Mouse (Mus musculus): ENCODE data around the gene Tmcc2. TPM values are rescaled to one million over a fixed set of nuclear protein-coding genes. Genes with fewer than 3 reads are reported as not detected.

Gene Tmcc2
- polyA plus RNA-seq, 2 experiments: 9.1 to 18.0 TPM

DNA sequence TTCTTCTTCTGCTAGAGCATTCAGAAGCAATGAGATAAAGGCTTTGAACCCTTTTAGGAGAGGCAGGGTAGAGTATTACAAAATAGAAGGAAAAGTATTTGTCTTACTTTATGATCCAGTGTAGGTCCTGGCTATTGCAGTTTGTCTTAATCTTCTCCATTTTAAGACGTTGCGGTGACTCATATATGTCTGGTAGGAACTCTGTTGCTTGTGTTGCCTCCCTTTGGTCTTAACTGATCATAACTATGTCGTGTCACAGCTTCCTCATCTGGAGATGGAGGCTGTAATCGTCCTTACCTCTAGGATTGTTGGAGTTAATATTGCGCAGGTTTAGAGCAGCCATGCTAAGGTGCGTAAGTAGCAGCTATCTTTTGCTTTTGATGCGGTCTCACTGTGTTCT lies 29.6 kb upstream of the Tmcc2 start:
- H3K36me3 ChIP-seq (ENCODE audit: control insufficient read depth, insufficient read depth, low read length): 0 out of 2 replicates have a peak, but pooled peaks cover 3% of the 10 kb centered on the region
- H3K4me2 ChIP-seq (replicated peaks; ENCODE audit: low read depth, low read length, severe bottlenecking): no peak overlapping the region
- no peaks in the 10 kb centered on the region for H3K9me3 ChIP-seq (ENCODE audit: control insufficient read depth, low read length)
- ATAC-seq (ENCODE audit: low FRiP score, low read depth) (no peak), DNase-seq (ENCODE audit: low spot score) (no peak)
- peaks cover 18% of the 10 kb centered on the region for H3K4me1 ChIP-seq (ENCODE audit: control insufficient read depth, insufficient read depth, low read length)
- no peaks in the 10 kb centered on the region for H3K27me3 ChIP-seq (ENCODE audit: control insufficient read depth, insufficient read depth, low read length)
- 85% methylated on average over 7 of the region's 7 CpGs for WGBS
- H3K27ac ChIP-seq (replicated peaks; ENCODE audit: low read depth, low read length): no peak overlapping the region
- no peak overlapping the region for H3K4me3 ChIP-seq (replicated peaks; ENCODE audit: low read length)
- no peak for TF ChIP-seq POLR2A (IDR thresholded peaks at IDR 0.05; ENCODE audit: borderline replicate concordance, extremely low read depth, insufficient read depth, insufficient read length)
- no peak overlapping the region for H3K9ac ChIP-seq (ENCODE audit: low read depth, low read length, severe bottlenecking)

DNA sequence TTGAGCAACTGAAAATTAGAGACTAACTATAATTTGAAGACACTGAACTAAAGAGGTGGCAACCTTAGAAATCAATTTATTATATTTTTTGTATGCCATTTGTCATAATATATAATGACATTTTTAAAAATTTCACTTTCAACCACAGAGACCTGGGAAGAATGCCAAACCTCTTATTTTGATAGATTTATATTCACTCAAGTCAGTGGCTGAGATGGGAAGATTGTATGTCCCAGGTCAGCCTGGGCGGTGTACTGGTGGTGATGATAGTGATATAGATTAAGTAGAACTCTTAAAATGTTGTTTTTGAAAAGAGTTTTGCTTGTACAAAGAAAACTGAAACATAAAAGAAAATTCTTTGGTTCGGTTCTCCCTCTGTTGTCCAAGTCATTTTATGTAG lies 29.1 kb upstream of the Tmcc2 start:
- Histone ChIP-seq H3K4me1 (ENCODE audit: control insufficient read depth, insufficient read depth, low read length) (peaks cover 18% of the 10 kb centered on the region), H3K4me3 (replicated peaks; ENCODE audit: low read length) (no peak overlapping the region), H3K27me3 (ENCODE audit: control insufficient read depth, insufficient read depth, low read length) (no peaks in the 10 kb centered on the region), H3K36me3 (ENCODE audit: control insufficient read depth, insufficient read depth, low read length) (0 out of 2 replicates have a peak, but pooled peaks cover 3% of the 10 kb centered on the region), H3K9ac (ENCODE audit: low read depth, low read length, severe bottlenecking) (no peak overlapping the region), H3K27ac (replicated peaks; ENCODE audit: low read depth, low read length) (no peak overlapping the region), H3K9me3 (ENCODE audit: control insufficient read depth, low read length) (no peaks in the 10 kb centered on the region), H3K4me2 (replicated peaks; ENCODE audit: low read depth, low read length, severe bottlenecking) (no peak overlapping the region)
- TF ChIP-seq POLR2A (IDR thresholded peaks at IDR 0.05; ENCODE audit: borderline replicate concordance, extremely low read depth, insufficient read depth, insufficient read length): no peak
- peak; percentile 13 for DNase-seq (ENCODE audit: low spot score)
- ATAC-seq (ENCODE audit: low FRiP score, low read depth): no peak
- 78% methylated on average over 2 of the region's 2 CpGs for WGBS

DNA sequence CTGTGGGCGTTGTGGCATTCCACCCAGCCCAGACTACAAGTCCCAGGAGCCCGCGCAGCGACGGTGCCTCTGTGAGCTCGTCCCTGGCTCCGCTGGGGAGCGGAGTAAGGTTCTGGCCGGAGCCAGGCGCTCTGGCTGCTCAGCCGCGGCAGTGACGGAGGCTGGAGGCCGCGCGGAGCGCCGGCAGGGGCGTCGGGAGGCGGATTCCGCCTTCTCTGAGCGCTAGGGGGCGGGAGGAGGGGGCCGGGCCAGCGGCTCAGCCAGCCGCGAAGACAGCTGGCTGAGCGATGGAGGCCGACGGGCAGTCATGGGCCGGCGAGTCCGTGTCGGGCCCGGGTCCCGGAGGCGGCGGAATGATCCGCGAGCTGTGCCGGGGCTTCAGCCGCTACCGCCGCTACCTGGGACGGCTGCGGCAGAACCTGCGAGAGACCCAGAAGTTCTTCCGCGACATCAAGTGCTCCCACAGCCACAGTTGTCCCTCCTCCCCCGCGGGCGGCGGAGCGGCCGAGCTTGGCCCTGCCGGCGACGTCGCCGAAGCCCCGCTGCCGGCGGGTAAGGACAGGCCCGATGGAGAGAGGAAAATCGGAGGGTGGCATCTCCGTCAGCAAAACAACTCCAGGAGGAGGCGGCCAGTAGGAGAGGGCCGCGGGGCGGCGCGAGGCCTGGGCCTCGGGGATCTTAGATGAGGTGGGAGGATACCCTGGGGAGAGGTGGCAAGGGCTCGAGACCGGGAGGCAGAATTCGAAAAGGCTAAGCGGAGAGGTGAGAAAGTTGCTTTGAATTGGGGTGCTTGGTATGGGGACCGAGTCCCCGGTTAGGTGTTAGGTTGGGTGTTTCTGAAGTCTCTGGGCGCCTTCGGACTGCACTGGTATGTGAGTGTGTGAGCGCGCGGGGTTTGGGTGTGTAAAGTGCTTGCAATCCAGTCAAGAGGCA lies 26.5 kb upstream of the Tmcc2 start, which contains the start of gene Dstyk:
Gene Dstyk (plus strand): TSS at position 237 of the 933 bp plus-strand sequence.
- H3K4me2 ChIP-seq (replicated peaks; ENCODE audit: low read depth, low read length, severe bottlenecking): peak within 1 kb of the TSS; percentile 69
- H3K9me3 ChIP-seq (ENCODE audit: control insufficient read depth, low read length): no peaks in the 10 kb centered on the region
- TF ChIP-seq POLR2A (IDR thresholded peaks at IDR 0.05; ENCODE audit: borderline replicate concordance, extremely low read depth, insufficient read depth, insufficient read length): peak; percentile 81; the same call in 1 of the 2 replicates
- WGBS: under 1% methylated on average over 62 of the region's 85 CpGs
- ATAC-seq (ENCODE audit: low FRiP score, low read depth) (peak; percentile 97), DNase-seq (ENCODE audit: low spot score) (peak; percentile 91)
- H3K27me3 ChIP-seq (ENCODE audit: control insufficient read depth, insufficient read depth, low read length): no peaks in the 10 kb centered on the region
- no peaks in the 10 kb centered on the region for H3K36me3 ChIP-seq (ENCODE audit: control insufficient read depth, insufficient read depth, low read length)
- peak within 1 kb of the TSS; percentile 91 for H3K9ac ChIP-seq (ENCODE audit: low read depth, low read length, severe bottlenecking)
- H3K27ac ChIP-seq (replicated peaks; ENCODE audit: low read depth, low read length): peak within 1 kb of the TSS; percentile 93
- H3K4me1 ChIP-seq (ENCODE audit: control insufficient read depth, insufficient read depth, low read length): peaks cover 18% of the 10 kb centered on the region
- peak within 1 kb of the TSS; percentile 78 for H3K4me3 ChIP-seq (replicated peaks; ENCODE audit: low read length)

DNA sequence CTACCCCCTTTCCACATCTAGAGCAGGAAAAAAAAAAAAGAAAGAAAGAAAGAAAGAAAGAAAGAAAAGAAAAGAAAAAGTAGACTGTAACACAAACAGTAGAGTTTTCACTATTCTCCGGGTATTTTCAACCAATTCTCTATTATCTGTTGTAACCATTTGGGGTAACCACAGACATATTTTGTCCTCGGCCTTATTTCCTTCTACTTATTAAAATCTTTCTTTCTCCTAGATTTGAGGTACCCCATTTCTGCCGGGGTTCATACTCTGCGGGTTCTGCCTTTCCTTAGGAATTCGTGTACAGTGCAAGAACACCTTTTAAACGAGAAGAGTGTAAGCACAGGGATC lies 25.8 kb upstream of the Tmcc2 start:
- no peak for DNase-seq (ENCODE audit: low spot score)
- Histone ChIP-seq H3K36me3 (ENCODE audit: control insufficient read depth, insufficient read depth, low read length) (no peaks in the 10 kb centered on the region), H3K4me1 (ENCODE audit: control insufficient read depth, insufficient read depth, low read length) (peaks cover 18% of the 10 kb centered on the region), H3K4me3 (replicated peaks; ENCODE audit: low read length) (peak overlapping the region; percentile 78), H3K4me2 (replicated peaks; ENCODE audit: low read depth, low read length, severe bottlenecking) (peak overlapping the region; percentile 69), H3K9ac (ENCODE audit: low read depth, low read length, severe bottlenecking) (peak overlapping the region; percentile 91), H3K27ac (replicated peaks; ENCODE audit: low read depth, low read length) (peak overlapping the region; percentile 93), H3K27me3 (ENCODE audit: control insufficient read depth, insufficient read depth, low read length) (no peaks in the 10 kb centered on the region), H3K9me3 (ENCODE audit: control insufficient read depth, low read length) (no peaks in the 10 kb centered on the region)
- ATAC-seq (ENCODE audit: low FRiP score, low read depth): no peak
- TF ChIP-seq POLR2A (IDR thresholded peaks at IDR 0.05; ENCODE audit: borderline replicate concordance, extremely low read depth, insufficient read depth, insufficient read length): no peak
- WGBS: 14% methylated on average over 6 of the region's 6 CpGs

DNA sequence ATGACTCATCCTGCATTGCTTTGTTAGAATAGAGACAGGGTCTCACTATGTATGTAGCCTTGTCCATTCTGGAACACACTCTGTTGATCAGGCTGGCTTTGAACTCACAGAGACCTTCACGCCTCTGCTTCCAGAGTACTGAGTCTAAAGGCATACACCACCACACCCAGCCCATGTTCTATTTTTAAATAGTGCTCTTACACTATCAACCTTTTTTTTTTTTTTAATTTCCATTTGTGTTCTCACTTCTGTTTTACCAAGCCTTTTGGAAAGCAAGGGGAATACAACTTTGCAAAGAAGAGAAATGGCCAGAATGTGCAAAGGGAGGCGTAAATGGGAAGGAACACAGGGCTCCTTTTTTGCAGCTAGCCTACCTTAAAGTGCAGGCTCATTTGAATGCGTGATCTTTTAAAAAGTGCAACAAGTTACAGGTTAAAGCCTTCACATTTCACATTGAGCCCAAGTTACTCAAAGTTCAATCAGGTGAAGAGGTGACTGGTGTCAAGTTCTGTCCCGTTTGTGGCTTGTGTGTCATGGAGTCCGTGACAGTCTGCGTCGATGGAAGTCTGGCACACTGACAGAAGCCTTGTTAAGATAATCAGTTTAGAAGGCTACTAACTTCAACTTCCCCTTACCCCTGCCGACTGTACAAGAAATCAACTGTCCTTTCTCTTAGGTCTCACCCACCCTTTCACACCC lies 25.3 kb upstream of the Tmcc2 start:
- DNase-seq (ENCODE audit: low spot score) (no peak), ATAC-seq (ENCODE audit: low FRiP score, low read depth) (no peak)
- no peak for TF ChIP-seq POLR2A (IDR thresholded peaks at IDR 0.05; ENCODE audit: borderline replicate concordance, extremely low read depth, insufficient read depth, insufficient read length)
- Histone ChIP-seq H3K9me3 (ENCODE audit: control insufficient read depth, low read length) (no peaks in the 10 kb centered on the region), H3K4me1 (ENCODE audit: control insufficient read depth, insufficient read depth, low read length) (peaks cover 18% of the 10 kb centered on the region), H3K36me3 (ENCODE audit: control insufficient read depth, insufficient read depth, low read length) (no peaks in the 10 kb centered on the region), H3K27ac (replicated peaks; ENCODE audit: low read depth, low read length) (peak overlapping the region; percentile 40; the same call in 1 of the 2 replicates), H3K9ac (ENCODE audit: low read depth, low read length, severe bottlenecking) (peak overlapping the region; percentile 91; the same call in 1 of the 2 replicates), H3K4me3 (replicated peaks; ENCODE audit: low read length) (peak overlapping the region; percentile 78), H3K27me3 (ENCODE audit: control insufficient read depth, insufficient read depth, low read length) (no peaks in the 10 kb centered on the region), H3K4me2 (replicated peaks; ENCODE audit: low read depth, low read length, severe bottlenecking) (peak overlapping the region; percentile 69)
- 62% methylated on average over 8 of the region's 8 CpGs for WGBS

Measured in limb, embryonic 14.5 days (tissue).